Mouse (Mus musculus): ENCODE results near the gene Crocc2.

DNA sequence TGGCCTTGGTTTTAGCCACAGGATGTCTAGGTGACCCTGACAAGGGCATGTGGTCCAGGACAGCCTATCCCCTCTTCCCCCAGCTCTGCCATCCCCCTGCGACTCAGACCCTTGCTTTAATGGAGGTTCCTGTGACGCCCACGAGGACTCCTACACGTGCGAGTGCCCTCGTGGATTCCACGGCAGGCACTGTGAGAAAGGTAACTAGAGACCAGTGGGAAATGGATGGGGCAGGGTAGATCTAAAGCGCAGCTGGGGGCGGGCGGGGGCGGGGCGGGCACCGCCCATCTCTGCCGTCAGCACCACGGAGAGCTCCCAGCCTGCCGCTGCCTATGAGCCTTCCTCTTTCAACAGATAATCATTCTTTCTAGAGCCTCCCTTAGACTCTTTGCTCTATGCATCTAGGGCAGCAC, 103.9 kb downstream of the Crocc2 start:
- no peak for TF ChIP-seq CTCF (IDR thresholded peaks at IDR 0.05; ENCODE audit: borderline replicate concordance, insufficient read depth, low read length)
- TF ChIP-seq POLR2A (IDR thresholded peaks at IDR 0.05; ENCODE audit: low read depth, low read length): no peak

All from embryonic fibroblast, embryonic 13.5 days (primary cell).